Mouse (Mus musculus): ENCODE measurements at regions not wholly inside any gene's neighbourhood (a gene's known extent, or its start where the extent isn't known, plus 50 kb on each side); places are given as distances from the start of the nearest gene placed in this dataset.

DNA sequence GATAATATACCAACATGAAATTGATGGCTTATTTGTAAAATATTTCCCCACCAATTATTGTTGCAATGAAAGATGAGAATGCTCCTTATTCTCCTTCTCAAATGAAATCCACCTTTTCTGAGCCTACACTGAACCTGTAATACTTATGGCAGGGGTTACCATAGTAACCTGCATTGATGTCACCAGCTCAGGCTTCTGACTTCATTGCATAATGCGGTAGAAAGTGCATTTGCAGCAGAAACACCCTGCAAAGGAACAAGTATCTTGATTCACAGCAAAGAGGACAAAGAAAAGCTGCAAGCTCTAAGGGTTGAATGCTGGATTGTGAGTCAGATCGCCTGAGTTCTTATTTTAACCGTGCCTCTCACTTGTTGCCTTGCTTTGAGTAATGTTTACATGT, 75.5 kb upstream of the Stxbp5 start:
- Histone ChIP-seq H3K27ac (ENCODE audit: low read length) (no peak overlapping the region), H3K4me2 (ENCODE audit: low read length) (no peak overlapping the region), H3K4me3 (replicated peaks; ENCODE audit: low read length) (no peak overlapping the region), H3K9me3 (ENCODE audit: control insufficient read depth, low read length) (no peaks in the 10 kb centered on the region), H3K4me1 (replicated peaks; ENCODE audit: control insufficient read depth, insufficient read depth, low read length) (no peaks in the 10 kb centered on the region), H3K27me3 (replicated peaks; ENCODE audit: control insufficient read depth, insufficient read depth, low read length) (no peaks in the 10 kb centered on the region), H3K36me3 (ENCODE audit: control insufficient read depth, insufficient read depth) (no peaks in the 10 kb centered on the region), H3K9ac (replicated peaks; ENCODE audit: low read depth, low read length) (no peak overlapping the region)
- ATAC-seq, result peak; percentile 90
- WGBS, result 4% methylated on average over 3 of the region's 3 CpGs
